Mouse (Mus musculus): ENCODE data around the gene Pex6.

DNA sequence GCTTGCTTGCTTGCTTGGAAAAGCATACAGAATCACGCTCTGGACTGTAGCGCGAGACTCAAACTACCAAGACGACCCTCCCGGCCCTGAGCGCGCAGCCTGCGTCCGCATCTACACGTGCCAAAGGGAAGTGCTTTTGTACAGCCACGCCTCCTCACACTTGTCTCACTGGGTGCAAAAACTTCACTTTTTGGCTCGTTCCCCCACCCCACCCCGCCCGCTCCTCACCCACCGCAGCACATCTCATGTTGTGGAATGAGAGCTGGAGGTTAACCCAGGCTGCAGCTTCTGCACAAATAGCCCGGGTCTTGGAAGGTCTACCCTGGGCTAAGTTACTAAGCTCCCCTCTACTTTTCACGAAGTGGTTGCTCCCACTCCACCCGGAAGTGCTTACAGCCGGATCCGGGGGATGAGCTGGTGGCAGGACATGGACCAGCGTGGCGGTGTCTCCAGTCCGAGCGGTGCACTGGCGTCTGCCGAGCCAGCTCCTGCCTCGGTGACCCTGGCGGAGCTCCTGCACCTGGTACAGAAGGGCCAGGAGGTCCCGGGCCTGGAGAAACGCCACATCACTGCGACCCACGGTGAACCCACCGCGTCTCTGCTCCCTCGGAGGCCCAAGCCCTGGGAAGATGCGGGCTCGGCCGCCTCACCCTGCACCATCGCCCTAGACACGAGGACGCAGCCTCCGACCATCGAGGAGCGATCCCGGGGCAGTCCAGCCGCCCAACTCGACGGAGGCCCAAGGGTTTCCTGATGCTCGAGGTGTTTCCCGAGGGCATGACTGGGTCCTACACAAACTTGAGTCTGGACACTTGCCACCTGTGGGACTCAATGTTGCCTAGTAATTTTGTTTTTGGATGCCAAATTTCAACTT is 61.4 kb downstream of the Pex6 start, which contains the start of gene 2310039H08Rik:
- TF ChIP-seq EP300 (IDR thresholded peaks at IDR 0.05) (no peak), CTCF (IDR thresholded peaks at IDR 0.05) (no peak)

Measured in lung, postnatal 0 days (tissue).